Mouse (Mus musculus) frontal cortex, postnatal 36 days (tissue): ENCODE data around the gene Diras2.
"Not testable (repeated sequence)": the region's sequence is repeated elsewhere in the genome, so short reads cannot be mapped to it uniquely, and the experiment has no call there.

Experiments used
- DNase-seq, 2 experiments: peaks; one replicate each; pipeline ENCODE4 v3.0.0; 2022; ENCODE audit warnings: low spot score in 2 of 2

The Diras2 gene

GRCm38 (mm10) chr13:52518377-52518776, 12.7 kb downstream of the Diras2 start:
- DNase-seq = no peak

DNA sequence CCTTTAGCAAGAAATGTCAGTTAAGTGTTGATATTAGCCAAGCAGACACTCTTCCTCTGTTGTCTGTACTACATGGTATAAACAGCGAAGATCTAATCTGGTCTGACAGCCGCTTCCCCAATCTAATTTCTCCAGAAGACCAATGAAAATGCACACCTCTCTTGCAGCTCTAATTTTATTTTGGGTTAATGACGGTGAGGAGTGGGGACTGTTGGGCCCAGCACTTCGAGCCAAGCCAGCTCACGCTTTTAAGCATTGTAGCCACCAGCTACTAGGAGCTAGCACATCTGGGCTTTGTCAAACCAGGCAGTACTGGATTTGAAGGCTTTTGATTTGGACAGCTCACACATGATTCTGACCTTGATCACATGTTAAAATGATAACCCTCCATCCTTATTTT, 14.1 kb downstream of the Diras2 start:
- DNase-seq = no peak

DNA sequence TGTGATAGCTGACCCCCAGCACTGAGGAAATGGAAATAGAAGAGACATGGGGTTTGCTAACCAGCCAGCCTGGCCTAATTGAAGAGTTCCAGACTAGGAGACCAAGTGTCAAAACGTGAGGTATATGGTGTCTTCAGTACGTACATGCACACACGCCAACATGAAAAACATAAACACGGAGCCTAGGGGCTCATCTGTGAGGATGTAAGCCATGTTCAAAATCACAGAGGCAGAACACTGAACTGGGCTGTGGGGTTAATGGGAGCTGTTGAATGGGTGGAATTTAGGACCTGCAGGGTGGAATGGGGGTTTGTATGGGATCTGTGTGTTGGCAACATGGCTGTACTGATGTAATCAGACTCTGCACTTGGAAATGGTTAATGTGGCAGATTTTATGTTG, 14.5 kb downstream of the Diras2 start:
- no peak for DNase-seq

DNA sequence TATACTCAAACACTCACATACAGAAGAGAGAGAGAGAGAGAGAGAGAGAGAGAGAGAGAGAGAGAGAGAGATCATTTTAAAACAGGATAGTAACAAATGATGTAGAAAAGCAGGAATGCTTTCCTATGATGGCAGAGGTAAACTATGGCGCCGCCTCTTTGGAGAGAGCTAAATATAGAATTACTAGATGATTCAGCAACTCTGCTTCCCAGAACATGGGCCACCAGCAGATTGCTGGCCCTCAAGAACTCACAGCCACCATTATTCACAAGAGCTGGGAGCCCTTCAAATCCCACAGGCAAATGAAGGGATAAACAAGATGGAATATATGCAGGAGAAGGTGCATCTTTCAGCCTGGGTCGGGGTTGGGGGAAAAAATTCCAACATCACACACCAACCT, 15.0 kb downstream of the Diras2 start:
- no peak for DNase-seq

DNA sequence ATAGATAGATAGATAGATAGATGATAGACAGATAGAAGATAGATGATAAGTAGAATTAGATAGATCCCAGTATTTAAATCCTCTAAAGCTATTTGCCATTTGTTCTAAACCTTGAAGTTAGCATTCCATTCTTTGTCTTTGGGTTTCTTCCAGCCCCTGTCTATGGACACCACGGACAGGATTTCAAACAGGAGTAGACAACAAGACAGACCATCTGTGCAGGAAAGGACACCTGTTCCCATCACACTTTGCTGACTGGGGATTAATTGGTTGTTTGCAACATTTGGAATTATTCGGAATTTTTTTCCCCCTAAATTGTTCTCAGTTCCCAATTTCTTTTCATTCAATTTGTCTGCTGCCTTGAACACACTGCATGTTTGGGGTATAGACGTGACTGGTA, 17.5 kb downstream of the Diras2 start:
- DNase-seq = no peak

- DNase-seq = no peak
These were observed 18.7 kb downstream of the Diras2 start for GRCm38 (mm10) chr13:52512356-52512755.

GRCm38 (mm10) chr13:52510172-52510880, 20.8 kb downstream of the Diras2 start:
- no peak for DNase-seq

GRCm38 (mm10) chr13:52507460-52508293, 23.4 kb downstream of the Diras2 start:
- no peak for DNase-seq

GRCm38 (mm10) chr13:52506822-52507221, 24.3 kb downstream of the Diras2 start:
- not testable (repeated sequence) for DNase-seq

DNA sequence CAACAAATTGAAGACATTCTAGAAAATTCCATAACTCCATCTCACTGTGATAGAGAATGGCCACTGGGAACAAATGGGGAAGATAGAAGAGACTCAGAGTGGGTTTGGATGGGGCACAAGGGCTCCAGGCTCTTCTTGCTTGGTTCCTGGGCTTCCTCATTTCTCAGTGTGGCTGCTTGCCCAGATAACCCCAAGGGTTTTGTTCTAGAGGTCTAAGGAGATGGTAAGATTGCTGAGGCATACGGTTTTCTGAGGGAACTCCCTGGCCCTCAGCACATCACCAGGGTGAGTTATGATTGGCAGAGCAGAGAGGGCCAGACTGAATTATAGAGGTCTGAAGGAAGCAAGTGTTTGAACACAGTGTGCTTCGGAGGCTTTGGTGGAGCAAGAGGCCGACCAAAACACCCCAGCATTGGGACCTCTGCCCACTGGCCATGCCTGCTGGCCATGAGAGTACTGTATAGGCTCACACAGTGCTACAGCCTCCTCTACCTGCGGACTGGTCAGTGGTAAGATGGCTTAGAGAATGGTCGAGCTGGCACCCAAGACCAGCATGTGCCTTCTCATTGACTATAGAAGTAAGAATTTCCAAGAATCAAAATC, 25.3 kb downstream of the Diras2 start:
- not testable (repeated sequence) for DNase-seq

- DNase-seq = peak; percentile 72 to 87
These were observed 29.4 kb downstream of the Diras2 start for GRCm38 (mm10) chr13:52501686-52502085.

- no peak for DNase-seq
These were observed 34.0 kb downstream of the Diras2 start for GRCm38 (mm10) chr13:52497029-52497550.

DNA sequence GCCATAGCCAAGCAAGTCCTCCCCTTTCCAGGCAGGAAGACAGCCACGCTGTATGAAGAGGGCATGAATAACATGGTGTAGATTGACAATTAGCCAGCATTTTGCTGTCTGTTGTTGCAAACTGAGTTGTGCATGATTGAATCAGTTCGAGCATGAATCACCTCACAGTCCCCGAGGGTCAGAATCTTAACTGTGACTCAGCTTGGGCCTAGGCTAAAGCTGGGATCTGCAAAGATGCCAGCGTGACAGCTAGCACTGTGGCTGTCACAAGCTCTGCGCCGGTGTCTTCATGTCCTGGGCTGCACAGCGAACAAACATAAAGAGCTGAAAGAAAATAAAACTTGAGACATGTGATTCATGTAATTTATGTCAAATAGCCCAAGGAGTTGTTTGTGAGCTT, 42.3 kb downstream of the Diras2 start:
- no peak for DNase-seq

- no peak for DNase-seq
These were observed 47.0 kb downstream of the Diras2 start for GRCm38 (mm10) chr13:52484064-52484463.

DNA sequence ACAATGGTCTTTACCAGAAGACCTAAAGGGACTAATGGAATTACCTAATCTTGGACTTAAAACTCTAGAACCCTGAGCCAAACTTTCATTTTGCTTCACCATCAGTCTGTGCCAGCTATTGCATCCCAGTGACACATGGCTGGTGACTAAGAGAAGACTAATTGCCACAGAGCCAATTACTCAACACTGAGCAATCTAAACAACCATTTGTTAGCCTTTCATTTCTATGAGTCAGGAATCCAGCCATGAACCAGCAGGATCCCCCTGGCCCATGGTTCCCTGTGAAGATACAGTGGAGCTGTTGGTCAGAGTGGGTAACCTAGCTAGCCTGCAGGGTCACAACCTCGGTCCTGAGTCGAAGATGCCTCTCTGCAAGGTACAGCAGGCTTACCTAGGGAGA, 49.3 kb downstream of the Diras2 start:
- no peak for DNase-seq

DNA sequence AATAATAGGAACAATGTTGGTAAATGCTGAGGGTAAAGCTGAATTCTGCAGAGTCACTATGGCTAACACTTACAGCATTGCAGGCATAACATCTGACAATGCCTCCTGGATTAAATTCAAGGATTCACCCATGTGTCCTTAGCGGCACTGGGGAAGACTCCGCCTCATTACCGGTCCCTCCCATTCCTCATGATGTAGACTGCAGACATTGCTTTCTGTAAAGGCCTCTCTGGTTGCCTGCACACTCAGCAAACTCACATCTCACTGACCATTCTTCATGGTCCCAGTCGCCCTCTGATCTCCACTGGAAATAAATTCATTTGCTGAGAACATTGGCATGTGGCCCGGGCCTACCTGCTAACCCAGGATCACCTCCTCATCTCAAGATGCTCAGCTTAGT, 51.9 kb downstream of the Diras2 start:
- DNase-seq = no peak

- no peak for DNase-seq
These were observed 54.0 kb downstream of the Diras2 start for GRCm38 (mm10) chr13:52476998-52477601.

GRCm38 (mm10) chr13:52476222-52476621, 54.9 kb downstream of the Diras2 start:
- DNase-seq = no peak

DNA sequence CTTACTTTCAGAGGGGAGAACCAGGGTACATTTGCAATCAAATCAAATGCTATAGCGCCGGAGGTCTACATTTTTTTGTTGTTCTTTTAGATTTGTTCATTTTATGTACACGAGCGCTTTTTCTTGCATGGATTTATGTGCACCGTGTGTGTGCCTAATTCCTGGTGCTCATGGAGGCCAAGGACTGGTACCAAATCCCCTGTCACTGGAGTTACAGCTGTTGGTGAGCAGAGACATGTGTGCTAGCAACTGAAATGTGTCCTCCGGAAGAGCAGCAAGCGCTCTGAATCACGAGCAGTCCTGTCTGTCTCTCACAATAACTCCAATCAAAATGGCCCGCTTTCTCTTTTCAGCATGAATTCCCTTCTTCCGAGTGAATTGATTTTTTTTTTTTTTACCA, 55.8 kb downstream of the Diras2 start:
- DNase-seq = no peak

DNA sequence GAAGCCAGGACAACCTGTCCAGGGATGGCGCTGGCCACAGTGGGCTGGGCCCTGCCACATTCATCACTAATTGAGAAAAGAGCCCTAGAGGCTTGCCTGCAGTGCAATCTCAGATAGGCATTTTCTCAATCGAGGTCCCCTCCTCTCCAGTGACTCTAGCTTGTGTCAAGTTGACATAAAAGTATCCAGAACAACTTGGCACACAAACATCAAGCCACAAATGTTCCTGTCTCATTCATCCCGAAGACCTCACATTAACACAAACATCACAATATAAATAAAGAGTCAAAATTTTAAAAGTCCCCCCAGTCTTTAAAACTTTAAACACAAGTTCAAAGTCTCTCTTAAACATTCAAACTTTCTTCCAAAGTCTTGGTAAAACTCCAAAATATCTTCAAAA, 56.3 kb downstream of the Diras2 start:
- DNase-seq = no peak

GRCm38 (mm10) chr13:52469795-52470690, 61.0 kb downstream of the Diras2 start:
- DNase-seq = no peak
